Mouse (Mus musculus) cortical plate, adult 2 months (tissue): Measurements from ENCODE around the gene Psip1.

Experiments used
- CTCF ChIP-seq: fragments of 200-500 bp; IDR thresholded peaks from 2 replicates; pipeline ENCODE4 v1.5.1; 2011; ENCODE audit warnings: mild to moderate bottlenecking, control low read depth, low read length; ENCODE audit not compliant: insufficient read depth; ENCODE audit errors: extremely low read depth
- POLR2A ChIP-seq: fragments of 200-500 bp; IDR thresholded peaks from 2 replicates; pipeline ENCODE4 v1.6.1; 2011; ENCODE audit warnings: mild to moderate bottlenecking, low read length, control low read depth; ENCODE audit not compliant: insufficient read depth; ENCODE audit errors: extremely low read depth

DNA sequence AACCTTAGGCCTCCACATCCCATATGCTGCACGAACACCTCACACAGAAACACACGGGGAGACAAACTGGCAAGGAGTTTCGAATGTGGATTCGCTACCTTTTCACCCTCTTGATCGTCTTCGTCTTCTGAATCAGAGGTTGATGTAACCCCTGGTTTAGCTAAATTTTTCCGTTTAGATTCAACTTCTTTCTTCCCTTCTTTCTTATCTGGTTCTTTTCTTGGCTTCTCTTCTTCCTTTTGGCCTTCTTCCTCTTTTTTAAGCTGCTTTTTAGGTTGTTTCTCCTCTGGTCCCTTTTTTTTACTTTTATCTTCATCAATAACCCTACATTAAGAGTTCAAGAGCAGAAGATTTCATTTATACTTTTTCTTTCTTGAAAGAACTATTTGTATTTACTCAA lies 21.4 kb downstream of the Psip1 start:
- TF ChIP-seq CTCF, result no peak
- no peak for TF ChIP-seq POLR2A
